Mouse (Mus musculus) forebrain, postnatal 0 days (tissue): ENCODE data around the gene Ermard. TPM values are rescaled to one million over a fixed set of nuclear protein-coding genes. Genes with fewer than 3 reads are reported as not detected.

Experiments used
- ATAC-seq: fragments of 200-750 bp; cut with Nextera tagmentation; 2 replicates; pipeline ENCODE4 v1.8.0; 2017; ENCODE audit warnings: mild to moderate bottlenecking, moderate library complexity
- DNase-seq: peaks from one replicate; pipeline ENCODE4 v3.0.0-alpha.2; 2015
- H3K27ac ChIP-seq: fragments of 300-500 bp; sonication (generic); 2 replicates; pipeline ENCODE4 v1.5.1; 2014; ENCODE audit warnings: low read depth, mild to moderate bottlenecking, antibody characterized with exemption, low read length, moderate library complexity, mixed read lengths
- H3K27me3 ChIP-seq: fragments of 300-500 bp; sonication (generic); 2 replicates; pipeline ENCODE4 v1.6.1; 2014; ENCODE audit warnings: mild to moderate bottlenecking, low read length, mixed read lengths; ENCODE audit not compliant: insufficient read depth
- H3K36me3 ChIP-seq: fragments of 300-500 bp; sonication (generic); 2 replicates; pipeline ENCODE4 v1.6.1; 2014; ENCODE audit warnings: mild to moderate bottlenecking, moderate library complexity; ENCODE audit not compliant: insufficient read depth
- H3K4me1 ChIP-seq: fragments of 300-500 bp; sonication (generic); 2 replicates; pipeline ENCODE4 v1.6.1; 2014; ENCODE audit warnings: antibody characterized with exemption; ENCODE audit not compliant: insufficient read depth
- H3K4me2 ChIP-seq: fragments of 300-500 bp; sonication (generic); 2 replicates; pipeline ENCODE4 v1.6.1; 2014; ENCODE audit warnings: low read depth, mild to moderate bottlenecking, moderate library complexity
- H3K4me3 ChIP-seq: fragments of 300-500 bp; sonication (generic); 2 replicates; pipeline ENCODE4 v1.5.1; 2014; ENCODE audit warnings: low read depth, low read length, mixed read lengths
- H3K9ac ChIP-seq: fragments of 300-500 bp; sonication (generic); 2 replicates; pipeline ENCODE4 v1.6.1; 2014; ENCODE audit warnings: mild to moderate bottlenecking
- H3K9me3 ChIP-seq: fragments of 300-500 bp; sonication (generic); 2 replicates; pipeline ENCODE4 v1.6.1; 2016; ENCODE audit warnings: low read length
- CTCF ChIP-seq: sonication (generic); IDR thresholded peaks from 2 replicates; pipeline ENCODE4 v1.5.1; 2016; ENCODE audit warnings: antibody characterized with exemption, control low read depth, low read depth
- WGBS: fragments of 180-500 bp; shearing (Covaris S2); extraction: QIAGEN DNeasy Blood & Tissue Kit; methylation state at CpG from one replicate; pipeline ENCODE4 v1.1.7; 2014; 5-methylcytosine and 5-hydroxymethylcytosine counted together
- polyA plus RNA-seq: library from polyadenylated mRNA; unstranded; fragments of >200 nt; fragmentation: Nextera tagmentation; extraction: Ambion mirVana; gene quantifications from 2 replicates; pipeline ENCODE4 v1.2.1, GENCODE M21; 2015
- total RNA-seq: library from RNA; depleted of rRNA; stranded (reverse); fragments of >200 nt; gene quantifications from 2 replicates; pipeline ENCODE4 v1.2.3, GENCODE M21; 2014

The Ermard gene
- total and polyA plus RNA-seq, 2 experiments from 2014 or later = 39.8 to 48.3 TPM

DNA sequence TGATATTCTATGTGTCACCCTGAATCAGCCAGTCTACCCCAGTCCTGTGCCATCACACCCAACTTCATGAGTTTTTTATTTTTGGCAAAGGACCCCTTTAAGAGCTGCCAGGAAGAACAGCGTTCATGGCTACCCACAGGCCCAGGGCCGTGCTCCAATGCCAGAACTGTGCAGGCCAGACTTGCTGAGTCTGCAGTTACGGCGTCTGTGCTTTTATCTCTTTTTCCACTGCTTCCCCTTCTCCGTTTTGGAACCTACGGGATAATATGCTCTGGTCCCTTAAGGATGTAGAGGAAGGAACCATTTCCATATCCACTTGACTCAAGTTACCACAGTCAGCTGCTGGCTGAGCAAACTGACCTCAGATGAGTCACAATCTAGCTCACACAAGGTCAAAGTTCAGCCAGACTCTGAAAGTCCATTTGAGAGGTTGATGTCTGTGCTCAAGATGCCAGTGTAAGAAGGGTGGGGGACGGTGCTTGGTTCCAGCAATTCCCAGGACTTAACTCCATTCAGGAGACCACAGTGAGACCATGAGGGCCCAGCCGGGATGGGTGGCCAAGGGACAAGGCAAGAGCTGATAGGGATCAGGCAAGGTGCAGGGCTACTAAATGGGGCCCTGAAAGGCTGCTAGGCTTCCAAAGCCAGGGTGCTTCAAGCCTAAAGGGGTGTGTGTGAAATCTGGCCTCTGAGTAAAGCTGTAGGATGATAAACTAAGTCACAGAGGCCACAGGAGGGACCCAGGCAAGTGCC is 27.2 kb downstream of the Ermard start:
- ATAC-seq = no peak
- Histone ChIP-seq H3K4me2 (no peak overlapping the region), H3K9me3 (no peaks in the 10 kb centered on the region), H3K9ac (no peak overlapping the region), H3K27me3 (no peaks in the 10 kb centered on the region), H3K4me3 (no peak overlapping the region), H3K27ac (no peak overlapping the region), H3K36me3 (0 out of 2 replicates have a peak, but pooled peaks cover under 1% of the 10 kb centered on the region), H3K4me1 (peaks cover 4% of the 10 kb centered on the region; the same call in 1 of the 2 replicates)
- TF ChIP-seq CTCF = no peak
- no peak for DNase-seq
- 62% methylated on average over 8 of the region's 8 CpGs for WGBS

DNA sequence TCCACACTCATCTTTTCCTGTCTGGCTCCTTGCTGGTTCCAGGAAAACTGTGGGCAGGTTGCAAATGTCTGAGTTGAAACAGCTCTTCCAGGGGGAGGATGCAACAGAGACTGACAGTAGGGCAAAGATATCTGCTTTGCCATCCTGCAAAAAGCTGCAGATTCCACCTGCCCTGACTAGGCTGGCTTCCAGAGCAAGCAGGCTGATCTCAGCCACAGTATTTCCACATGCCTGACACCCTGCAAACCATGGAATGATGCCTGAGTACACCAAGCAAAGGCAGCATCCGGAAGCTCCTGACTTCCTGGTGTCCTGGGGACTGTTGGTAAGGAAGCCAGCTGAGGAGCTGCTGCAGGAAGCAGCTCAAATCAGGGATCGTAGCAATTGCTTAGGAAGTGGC is 28.1 kb downstream of the Ermard start:
- no peak for DNase-seq
- TF ChIP-seq CTCF = no peak
- peaks cover 4% of the 10 kb centered on the region; the same call in 1 of the 2 replicates for H3K4me1 ChIP-seq
- H3K27me3 ChIP-seq = no peaks in the 10 kb centered on the region
- H3K9me3 ChIP-seq = no peaks in the 10 kb centered on the region
- H3K9ac ChIP-seq = no peak overlapping the region
- H3K36me3 ChIP-seq = no peaks in the 10 kb centered on the region
- H3K27ac ChIP-seq = no peak overlapping the region
- no peak for ATAC-seq
- 72% methylated on average over 2 of the region's 2 CpGs for WGBS
- no peak overlapping the region for H3K4me2 ChIP-seq
- H3K4me3 ChIP-seq = no peak overlapping the region

DNA sequence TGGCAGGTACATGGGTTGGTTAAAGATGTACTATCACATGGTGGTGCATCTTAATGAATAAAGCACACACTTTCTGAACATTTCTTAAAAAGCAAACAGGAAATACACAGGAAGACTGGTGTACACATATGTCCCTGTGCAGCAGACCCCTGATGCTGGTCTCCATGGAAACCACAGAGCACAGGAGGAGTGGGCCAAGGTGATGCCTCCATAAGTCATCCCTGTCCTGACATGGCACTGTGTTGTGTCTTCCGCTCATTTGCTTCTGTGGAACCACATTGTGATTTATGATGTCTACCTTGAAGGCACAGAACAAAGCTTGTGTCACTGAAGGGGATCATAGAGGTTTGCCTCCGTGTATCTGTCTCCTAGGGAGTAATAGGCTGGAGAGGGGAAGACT is 31.2 kb downstream of the Ermard start:
- Histone ChIP-seq H3K9me3 (no peaks in the 10 kb centered on the region), H3K4me1 (no peaks in the 10 kb centered on the region), H3K27me3 (no peaks in the 10 kb centered on the region), H3K4me2 (no peak overlapping the region), H3K27ac (no peak overlapping the region), H3K4me3 (no peak overlapping the region), H3K36me3 (no peaks in the 10 kb centered on the region), H3K9ac (no peak overlapping the region)
- WGBS = 88% methylated on average over 2 of the region's 2 CpGs
- no peak for TF ChIP-seq CTCF
- ATAC-seq (no peak), DNase-seq (no peak)

DNA sequence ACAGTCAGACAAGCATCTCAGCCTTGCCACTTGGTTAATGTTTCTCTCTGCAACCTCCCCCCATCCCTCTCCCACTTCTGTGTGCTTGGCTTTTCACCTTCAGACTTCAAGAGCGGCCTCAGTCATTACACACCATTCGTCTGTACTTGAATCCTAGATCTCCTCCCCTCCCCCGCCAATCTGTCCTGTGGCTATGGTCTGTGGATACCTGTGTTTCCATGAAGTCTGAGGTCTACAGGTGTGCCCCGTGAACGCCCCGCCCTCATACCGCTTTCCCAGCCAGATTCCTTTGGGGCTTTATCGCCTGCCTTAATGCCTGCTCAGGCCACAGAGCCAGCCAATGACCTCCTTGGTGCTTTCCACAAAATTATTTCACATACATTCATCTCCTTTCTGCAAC is 34.0 kb downstream of the Ermard start:
- no peak overlapping the region for H3K9ac ChIP-seq
- no peak overlapping the region for H3K4me2 ChIP-seq
- no peak for TF ChIP-seq CTCF
- H3K9me3 ChIP-seq = no peaks in the 10 kb centered on the region
- no peak for ATAC-seq
- no peak for DNase-seq
- H3K27ac ChIP-seq = no peak overlapping the region
- no peaks in the 10 kb centered on the region for H3K27me3 ChIP-seq
- no peaks in the 10 kb centered on the region for H3K4me1 ChIP-seq
- 85% methylated on average over 8 of the region's 8 CpGs for WGBS
- no peak overlapping the region for H3K4me3 ChIP-seq
- H3K36me3 ChIP-seq = no peaks in the 10 kb centered on the region

DNA sequence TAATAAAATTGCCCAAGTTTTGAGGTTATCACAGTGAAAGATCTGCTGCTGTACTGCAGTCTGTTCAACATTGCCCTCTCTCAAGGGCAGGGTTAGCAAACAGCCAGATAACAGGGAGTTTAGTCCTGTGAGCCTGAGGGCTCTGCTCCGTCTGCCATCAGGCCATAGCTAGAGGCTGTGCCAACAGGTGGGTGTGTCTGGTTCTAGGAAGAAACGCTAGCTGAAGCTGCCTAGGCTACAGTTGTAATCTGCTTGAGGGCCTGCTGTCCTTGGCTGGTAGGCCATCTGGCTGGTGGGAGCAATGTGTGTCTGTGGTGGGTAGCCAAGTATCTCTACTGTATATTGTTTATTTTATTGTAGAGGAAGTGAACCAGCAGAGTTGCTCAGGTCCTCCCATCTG is 36.5 kb downstream of the Ermard start:
- H3K4me3 ChIP-seq = no peak overlapping the region
- no peak overlapping the region for H3K27ac ChIP-seq
- H3K9me3 ChIP-seq = no peaks in the 10 kb centered on the region
- 42% methylated on average over 2 of the region's 2 CpGs for WGBS
- TF ChIP-seq CTCF = no peak
- DNase-seq = no peak
- no peak overlapping the region for H3K4me2 ChIP-seq
- H3K4me1 ChIP-seq = no peaks in the 10 kb centered on the region
- no peaks in the 10 kb centered on the region for H3K27me3 ChIP-seq
- no peaks in the 10 kb centered on the region for H3K36me3 ChIP-seq
- no peak overlapping the region for H3K9ac ChIP-seq
- ATAC-seq = peak; percentile 14

DNA sequence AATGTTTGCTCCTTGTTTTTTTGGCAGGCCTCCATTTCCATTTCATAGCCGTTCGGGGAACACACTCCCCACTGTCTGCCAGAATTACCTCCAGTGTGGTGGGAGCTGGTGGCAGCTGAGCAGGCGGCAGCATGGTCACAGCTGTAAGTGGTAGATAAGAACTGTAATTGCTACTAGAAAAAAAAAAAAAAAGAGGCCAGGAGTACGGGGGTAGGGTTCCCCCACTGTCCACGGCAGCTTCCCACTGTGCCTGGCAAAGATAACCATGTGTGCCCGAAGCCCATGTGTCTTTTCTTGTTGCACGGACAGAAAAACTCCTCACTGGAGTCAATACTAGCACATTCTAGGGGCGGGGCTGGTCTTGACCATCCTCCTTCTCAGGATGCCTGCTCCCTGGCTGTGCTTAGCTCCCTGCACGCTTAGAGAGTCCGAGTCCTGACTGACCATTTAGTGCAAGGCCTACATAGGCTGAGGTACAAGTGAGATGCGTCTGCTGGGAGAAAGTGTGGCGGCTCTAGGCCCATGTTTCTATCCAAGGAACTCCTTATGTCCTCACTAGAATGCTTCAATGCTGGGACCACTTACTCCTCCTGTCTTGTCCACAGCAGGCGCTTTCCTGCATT is 43.3 kb downstream of the Ermard start:
- no peaks in the 10 kb centered on the region for H3K27me3 ChIP-seq
- H3K4me3 ChIP-seq = no peak overlapping the region
- H3K9ac ChIP-seq = no peak overlapping the region
- no peaks in the 10 kb centered on the region for H3K36me3 ChIP-seq
- H3K9me3 ChIP-seq = no peaks in the 10 kb centered on the region
- ATAC-seq (no peak), DNase-seq (no peak)
- 57% methylated on average over 13 of the region's 13 CpGs for WGBS
- no peak overlapping the region for H3K4me2 ChIP-seq
- no peak overlapping the region for H3K27ac ChIP-seq
- H3K4me1 ChIP-seq = no peaks in the 10 kb centered on the region
- no peak for TF ChIP-seq CTCF

DNA sequence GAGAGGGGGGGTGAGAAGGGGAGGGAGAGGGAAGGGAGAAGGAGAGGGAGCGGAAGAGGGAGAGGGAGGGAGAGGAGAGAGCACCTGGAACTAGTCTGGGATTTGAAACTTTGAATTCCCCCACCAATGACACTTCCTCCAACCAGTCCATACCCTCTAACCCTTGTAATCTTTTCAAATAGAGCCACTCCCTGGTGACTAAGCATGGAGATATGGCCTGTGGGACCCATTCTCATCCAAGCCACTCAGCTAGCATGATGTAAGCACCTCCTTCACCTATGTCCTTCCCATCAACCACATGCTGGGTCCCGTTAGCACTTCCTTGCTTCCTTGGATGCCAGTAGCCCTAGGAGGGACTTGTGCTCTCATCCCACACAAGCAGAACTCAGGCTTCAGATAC is 44.0 kb downstream of the Ermard start:
- no peaks in the 10 kb centered on the region for H3K27me3 ChIP-seq
- no peaks in the 10 kb centered on the region for H3K9me3 ChIP-seq
- H3K4me3 ChIP-seq = no peak overlapping the region
- no peak overlapping the region for H3K27ac ChIP-seq
- ATAC-seq = no peak
- no peaks in the 10 kb centered on the region for H3K4me1 ChIP-seq
- no peaks in the 10 kb centered on the region for H3K36me3 ChIP-seq
- DNase-seq = no peak
- H3K9ac ChIP-seq = no peak overlapping the region
- no peak for TF ChIP-seq CTCF
- WGBS = 91% methylated on average over 2 of the region's 2 CpGs
- H3K4me2 ChIP-seq = no peak overlapping the region
